Mouse (Mus musculus) lung, adult 2 months (tissue): ENCODE results near the gene Cd5. TPM values are rescaled to one million over a fixed set of nuclear protein-coding genes. Genes with fewer than 3 reads are reported as not detected.

ENCODE experiments used
- DNase-seq: peaks from one replicate; pipeline ENCODE4 v3.0.0; 2022
- H3K4me1 ChIP-seq: fragments of 200-500 bp; 2 replicates; pipeline ENCODE4 v1.6.1; 2011; ENCODE audit warnings: low read length; ENCODE audit not compliant: control insufficient read depth, insufficient read depth
- H3K4me3 ChIP-seq: fragments of 200-500 bp; replicated peaks from 2 replicates; pipeline ENCODE3; 2011; ENCODE audit warnings: low read depth, mild to moderate bottlenecking, control low read depth, low read length; ENCODE audit errors: extremely low read depth
- CTCF ChIP-seq: fragments of 200-500 bp; IDR thresholded peaks from 2 replicates; pipeline ENCODE4 v1.5.1; 2011; ENCODE audit warnings: mild to moderate bottlenecking, low read length, control low read depth; ENCODE audit not compliant: insufficient read depth
- POLR2A ChIP-seq: fragments of 200-500 bp; IDR thresholded peaks from 2 replicates; pipeline ENCODE4 v1.6.1; 2011; ENCODE audit warnings: low read depth, mild to moderate bottlenecking, control low read depth, low read length, borderline replicate concordance; ENCODE audit errors: extremely low read depth
- WGBS: fragments of 180-500 bp; shearing (Covaris S2); methylation state at CpG from one replicate; pipeline ENCODE4 v1.1.7; 2018; 5-methylcytosine and 5-hydroxymethylcytosine counted together
- polyA plus RNA-seq: library from polyadenylated mRNA; depleted of rRNA; stranded (reverse); fragments of >200 nt; gene quantifications from 2 replicates; pipeline ENCODE4 v1.2.3, GENCODE M21; 2012

Gene Cd5
- polyA plus RNA-seq, 1 experiment, result 4.4 TPM

GRCm38 (mm10) chr19:10759525-10759924 lies 20.7 kb upstream of the Cd5 start:
- no peak for DNase-seq
- no peak overlapping the region for H3K4me3 ChIP-seq
- TF ChIP-seq CTCF, result no peak
- no peak for TF ChIP-seq POLR2A
- no peaks in the 10 kb centered on the region; the same call in 1 of the 2 replicates for H3K4me1 ChIP-seq

GRCm38 (mm10) chr19:10758708-10759107 lies 19.9 kb upstream of the Cd5 start:
- no peak for DNase-seq
- no peaks in the 10 kb centered on the region; the same call in 1 of the 2 replicates for H3K4me1 ChIP-seq
- H3K4me3 ChIP-seq, result no peak overlapping the region
- WGBS, result 36% methylated on average over 6 of the region's 6 CpGs
- TF ChIP-seq POLR2A, result no peak
- no peak for TF ChIP-seq CTCF

GRCm38 (mm10) chr19:10757526-10757925 lies 18.7 kb upstream of the Cd5 start:
- Histone ChIP-seq H3K4me3 (no peak overlapping the region), H3K4me1 (no peaks in the 10 kb centered on the region; the same call in 1 of the 2 replicates)
- DNase-seq, result no peak
- no peak for TF ChIP-seq CTCF
- no peak for TF ChIP-seq POLR2A
- 56% methylated on average over 2 of the region's 2 CpGs for WGBS

GRCm38 (mm10) chr19:10757125-10757524 lies 18.3 kb upstream of the Cd5 start:
- DNase-seq, result no peak
- no peak for TF ChIP-seq POLR2A
- no peak for TF ChIP-seq CTCF
- Histone ChIP-seq H3K4me3 (no peak overlapping the region), H3K4me1 (no peaks in the 10 kb centered on the region; the same call in 1 of the 2 replicates)

- 89% methylated on average over 5 of the region's 5 CpGs for WGBS
- no peak overlapping the region for H3K4me3 ChIP-seq
- H3K4me1 ChIP-seq, result no peaks in the 10 kb centered on the region
- TF ChIP-seq POLR2A (no peak), CTCF (no peak)
- DNase-seq, result no peak
These were observed 13.8 kb upstream of the Cd5 start for GRCm38 (mm10) chr19:10752646-10753045.

- Histone ChIP-seq H3K4me1 (no peaks in the 10 kb centered on the region), H3K4me3 (no peak overlapping the region)
- WGBS, result 90% methylated on average over 6 of the region's 6 CpGs
- TF ChIP-seq POLR2A, result no peak
- no peak for TF ChIP-seq CTCF
- no peak for DNase-seq
These were observed 13.3 kb upstream of the Cd5 start for GRCm38 (mm10) chr19:10752106-10752505.

GRCm38 (mm10) chr19:10751607-10752006 lies 12.8 kb upstream of the Cd5 start:
- Histone ChIP-seq H3K4me1 (no peaks in the 10 kb centered on the region), H3K4me3 (no peak overlapping the region)
- no peak for TF ChIP-seq POLR2A
- no peak for TF ChIP-seq CTCF
- 74% methylated on average over 1 of the region's 1 CpGs for WGBS
- no peak for DNase-seq

GRCm38 (mm10) chr19:10750161-10750560 lies 11.4 kb upstream of the Cd5 start:
- DNase-seq, result no peak
- H3K4me1 ChIP-seq, result no peaks in the 10 kb centered on the region
- no peak overlapping the region for H3K4me3 ChIP-seq
- WGBS, result 76% methylated on average over 6 of the region's 6 CpGs
- no peak for TF ChIP-seq POLR2A
- no peak for TF ChIP-seq CTCF

- no peak for TF ChIP-seq POLR2A
- no peak for TF ChIP-seq CTCF
- WGBS, result 86% methylated on average over 6 of the region's 6 CpGs
- Histone ChIP-seq H3K4me1 (no peaks in the 10 kb centered on the region), H3K4me3 (no peak overlapping the region)
- no peak for DNase-seq
These were observed 10.5 kb upstream of the Cd5 start for GRCm38 (mm10) chr19:10749295-10749694.

GRCm38 (mm10) chr19:10748401-10749102 lies 9.8 kb upstream of the Cd5 start:
- 58% methylated on average over 11 of the region's 11 CpGs for WGBS
- TF ChIP-seq CTCF (no peak), POLR2A (no peak)
- Histone ChIP-seq H3K4me3 (no peak overlapping the region), H3K4me1 (no peaks in the 10 kb centered on the region)
- no peak for DNase-seq
